Mouse (Mus musculus): Measurements from ENCODE around the gene Ttc21a. TPM values are rescaled to one million over a fixed set of nuclear protein-coding genes. Genes with fewer than 3 reads are reported as not detected.

The Ttc21a gene
- polyA plus RNA-seq, 1 experiment from 2014 or later, result 0.42 TPM

DNA sequence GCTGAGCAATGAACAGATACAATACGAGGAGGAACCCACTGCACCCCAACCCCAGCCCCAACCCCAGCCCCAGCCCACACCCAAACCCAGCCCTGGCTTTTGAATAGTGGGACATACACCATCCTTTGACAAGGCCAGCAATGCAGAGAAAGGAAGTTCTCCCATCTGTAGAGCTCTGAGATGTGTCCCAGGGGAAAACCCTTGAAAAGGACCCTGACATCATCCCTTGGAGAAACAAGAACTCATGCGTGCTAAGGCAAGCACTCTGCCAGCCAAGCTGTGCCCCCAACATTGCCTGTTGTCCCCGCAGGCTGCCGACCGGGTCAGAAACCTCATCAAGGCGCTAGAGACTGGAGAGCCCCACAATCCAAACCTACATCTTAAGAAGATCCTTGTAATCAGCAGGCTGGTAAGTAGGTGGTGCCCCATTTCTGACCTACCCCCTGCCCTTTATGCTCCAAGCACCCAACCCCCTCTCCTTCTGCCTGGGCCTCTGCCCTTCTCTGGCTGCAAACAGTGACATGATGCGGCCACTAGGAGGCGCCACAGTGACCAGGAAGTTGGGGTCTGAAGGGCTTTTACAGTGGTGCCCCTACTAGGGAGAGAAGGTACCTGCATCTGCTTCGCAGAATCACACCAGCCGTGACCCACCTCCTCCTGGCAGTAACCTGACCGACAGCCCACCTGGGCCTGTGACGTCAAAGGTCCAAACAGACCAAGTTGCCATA lies 7.9 kb downstream of the Ttc21a start:
- H3K9me3 ChIP-seq, result no peaks in the 10 kb centered on the region
- no peak overlapping the region for H3K4me3 ChIP-seq
- DNase-seq (ENCODE audit: extremely low spot score, low spot score), result no peak
- H3K4me1 ChIP-seq, result 0 out of 2 replicates have a peak, but pooled peaks cover 4% of the 10 kb centered on the region
- no peaks in the 10 kb centered on the region for H3K27me3 ChIP-seq (ENCODE audit: poor library complexity, severe bottlenecking)
- no peaks in the 10 kb centered on the region for H3K36me3 ChIP-seq (replicated peaks)
- H3K27ac ChIP-seq, result no peak overlapping the region
- WGBS, result 73% methylated on average over 12 of the region's 12 CpGs

DNA sequence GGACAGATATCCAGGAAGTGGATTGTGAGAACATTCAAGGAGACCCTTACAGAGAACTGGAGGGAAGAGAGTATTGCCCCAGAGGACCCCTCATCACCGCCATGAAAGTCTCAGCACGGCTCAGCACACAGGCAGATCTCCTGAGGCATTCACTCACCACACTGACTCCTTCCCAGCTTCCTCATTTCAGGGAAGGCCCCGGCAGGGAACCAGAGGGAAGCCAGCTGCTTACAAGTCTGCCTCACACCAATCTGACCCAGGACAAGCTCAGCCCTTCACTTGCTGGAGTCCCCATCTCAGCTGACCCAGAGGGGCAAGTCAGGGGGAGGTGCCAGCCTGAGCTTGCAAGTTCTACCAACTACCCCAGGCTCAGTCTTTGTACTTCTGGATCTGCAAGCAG lies 11.4 kb downstream of the Ttc21a start:
- H3K36me3 ChIP-seq (replicated peaks), result no peaks in the 10 kb centered on the region
- H3K27me3 ChIP-seq (ENCODE audit: poor library complexity, severe bottlenecking), result no peaks in the 10 kb centered on the region
- no peaks in the 10 kb centered on the region for H3K9me3 ChIP-seq
- no peak overlapping the region for H3K27ac ChIP-seq
- no peaks in the 10 kb centered on the region for H3K4me1 ChIP-seq
- no peak for DNase-seq (ENCODE audit: extremely low spot score, low spot score)
- 74% methylated on average over 3 of the region's 3 CpGs for WGBS
- H3K4me3 ChIP-seq, result no peak overlapping the region

DNA sequence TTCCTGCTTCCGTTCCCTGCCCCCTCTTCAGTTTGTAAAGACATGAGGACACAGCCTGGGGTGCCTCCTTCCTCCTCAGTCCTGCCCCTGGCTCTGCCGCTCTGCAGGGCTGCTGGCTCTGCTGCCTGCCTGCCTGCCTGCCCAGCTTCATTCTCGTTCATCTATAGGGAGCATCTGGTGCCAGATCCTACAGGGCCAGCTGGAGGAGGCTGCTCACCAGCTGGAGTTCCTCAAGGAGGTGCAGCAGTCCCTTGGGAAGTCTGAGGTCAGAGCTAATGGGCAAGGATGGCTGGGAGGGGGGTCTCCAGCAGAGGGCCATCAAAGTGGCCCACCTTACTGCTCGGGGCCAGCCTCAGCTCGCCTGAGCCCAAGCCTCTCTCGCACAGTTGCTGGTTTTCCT lies 13.0 kb downstream of the Ttc21a start:
- no peak overlapping the region for H3K27ac ChIP-seq
- 58% methylated on average over 6 of the region's 6 CpGs for WGBS
- no peaks in the 10 kb centered on the region for H3K36me3 ChIP-seq (replicated peaks)
- DNase-seq (ENCODE audit: extremely low spot score, low spot score), result no peak
- H3K4me3 ChIP-seq, result no peak overlapping the region
- H3K27me3 ChIP-seq (ENCODE audit: poor library complexity, severe bottlenecking), result no peaks in the 10 kb centered on the region
- no peaks in the 10 kb centered on the region for H3K4me1 ChIP-seq
- H3K9me3 ChIP-seq, result no peaks in the 10 kb centered on the region

DNA sequence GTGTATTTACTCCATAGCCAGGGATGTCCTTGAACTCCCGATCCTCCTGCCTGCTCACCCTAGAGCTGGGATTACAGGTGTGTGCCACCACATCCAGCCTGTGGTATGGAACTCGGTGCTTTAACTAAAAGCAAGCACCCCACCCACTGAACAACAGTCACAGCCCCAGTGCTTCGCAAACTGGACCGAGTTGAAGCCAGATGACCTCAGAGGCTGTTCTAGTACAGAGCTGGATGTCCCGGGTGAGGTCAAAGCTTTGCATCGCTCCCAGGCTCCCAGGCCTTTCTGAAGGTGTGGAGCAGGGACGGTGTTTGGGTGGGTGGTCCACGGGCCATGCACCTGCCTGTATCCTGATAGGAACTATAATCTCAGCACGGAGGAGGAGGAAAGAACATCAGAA lies 14.0 kb downstream of the Ttc21a start:
- DNase-seq (ENCODE audit: extremely low spot score, low spot score), result no peak
- H3K36me3 ChIP-seq (replicated peaks), result no peaks in the 10 kb centered on the region
- no peaks in the 10 kb centered on the region for H3K27me3 ChIP-seq (ENCODE audit: poor library complexity, severe bottlenecking)
- no peak overlapping the region for H3K27ac ChIP-seq
- H3K4me3 ChIP-seq, result no peak overlapping the region
- H3K4me1 ChIP-seq, result no peaks in the 10 kb centered on the region
- H3K9me3 ChIP-seq, result no peaks in the 10 kb centered on the region
- WGBS, result 92% methylated on average over 9 of the region's 9 CpGs

DNA sequence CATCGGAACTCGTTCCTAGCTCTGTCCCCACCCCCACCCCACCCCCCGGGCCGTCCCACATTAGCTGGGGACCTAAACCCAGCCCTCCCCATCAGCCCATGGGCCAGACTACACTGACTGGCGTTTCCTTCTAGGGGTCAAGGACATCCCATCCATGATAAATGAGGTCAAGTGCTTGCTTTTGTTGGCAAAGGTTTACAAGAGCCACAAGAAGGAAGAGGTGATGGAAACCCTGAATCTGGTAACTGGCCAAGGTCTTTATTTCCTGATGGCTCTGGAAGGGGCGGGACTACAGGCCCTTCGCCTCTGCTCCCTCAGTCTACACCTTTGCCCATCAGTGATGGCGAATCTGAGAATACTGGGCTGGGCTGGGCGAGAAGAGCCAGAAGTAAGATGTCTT lies 21.4 kb downstream of the Ttc21a start:
- H3K27ac ChIP-seq, result no peak overlapping the region
- no peak for DNase-seq (ENCODE audit: extremely low spot score, low spot score)
- H3K9me3 ChIP-seq, result no peaks in the 10 kb centered on the region
- WGBS, result 85% methylated on average over 9 of the region's 9 CpGs
- H3K27me3 ChIP-seq (ENCODE audit: poor library complexity, severe bottlenecking), result peaks cover 14% of the 10 kb centered on the region
- H3K4me1 ChIP-seq, result peaks cover 14% of the 10 kb centered on the region
- no peaks in the 10 kb centered on the region for H3K36me3 ChIP-seq (replicated peaks)
- H3K4me3 ChIP-seq, result no peak overlapping the region

DNA sequence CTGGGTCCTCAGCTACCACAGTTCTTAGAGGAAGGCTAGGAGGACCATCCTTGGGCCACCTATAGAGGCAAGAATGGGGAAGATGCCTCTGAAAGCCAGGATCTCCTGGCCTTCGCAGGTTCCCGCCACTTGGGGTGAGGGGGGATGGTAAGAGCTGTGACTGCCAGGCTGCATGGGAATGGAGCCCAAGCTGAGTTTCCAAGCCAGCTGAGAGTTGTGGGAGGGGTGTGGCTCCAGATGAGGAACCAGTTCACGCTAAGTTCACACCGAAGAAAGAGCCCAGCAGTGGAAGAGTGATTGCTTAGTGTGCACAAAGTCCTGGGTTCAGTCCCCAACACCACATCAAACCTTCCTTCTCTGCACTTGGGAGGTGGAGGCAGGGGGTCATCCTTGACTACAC lies 24.8 kb downstream of the Ttc21a start:
- Histone ChIP-seq H3K36me3 (replicated peaks) (no peaks in the 10 kb centered on the region), H3K27me3 (ENCODE audit: poor library complexity, severe bottlenecking) (peaks cover 19% of the 10 kb centered on the region), H3K4me1 (peaks cover 14% of the 10 kb centered on the region), H3K9me3 (no peaks in the 10 kb centered on the region), H3K4me3 (no peak overlapping the region), H3K27ac (no peak overlapping the region)
- 76% methylated on average over 4 of the region's 4 CpGs for WGBS
- no peak for DNase-seq (ENCODE audit: extremely low spot score, low spot score)

DNA sequence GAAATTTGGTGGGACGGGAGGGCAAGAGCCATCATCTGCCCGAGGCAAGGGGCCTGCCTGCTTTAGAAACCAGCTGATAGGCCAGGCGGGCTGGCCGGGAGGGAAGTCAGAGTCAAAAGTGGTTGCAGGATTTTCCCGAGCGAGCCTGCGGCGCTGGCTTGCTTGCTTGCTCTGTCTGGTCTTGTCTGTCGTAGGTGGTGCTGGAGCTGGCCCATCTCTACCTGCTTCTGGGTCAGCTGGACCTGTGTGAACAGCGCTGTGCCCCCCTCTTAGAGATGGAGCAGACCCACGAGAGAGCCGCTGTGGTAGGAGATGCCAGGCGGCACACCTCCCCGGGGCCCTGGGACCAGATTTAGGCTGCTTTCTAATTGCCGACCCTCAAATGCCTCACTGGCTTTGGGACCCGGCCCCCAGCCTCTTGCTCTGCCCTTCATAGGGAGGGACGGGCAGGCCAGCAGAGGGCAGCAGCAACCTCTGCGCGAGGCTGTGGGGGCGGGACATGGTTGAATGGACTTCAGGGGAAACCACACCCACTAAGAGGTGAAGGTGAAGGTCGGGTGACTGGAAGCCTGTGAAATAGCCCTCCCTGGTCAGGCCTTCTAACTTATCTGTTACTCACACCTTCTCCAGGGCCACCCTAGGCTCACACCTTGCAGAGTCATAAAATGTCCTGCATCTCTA lies 25.7 kb downstream of the Ttc21a start:
- Histone ChIP-seq H3K27ac (peak overlapping the region; percentile 57), H3K4me3 (peak overlapping the region; percentile 35), H3K9me3 (no peaks in the 10 kb centered on the region), H3K36me3 (replicated peaks) (no peaks in the 10 kb centered on the region), H3K4me1 (peaks cover 14% of the 10 kb centered on the region), H3K27me3 (ENCODE audit: poor library complexity, severe bottlenecking) (peaks cover 19% of the 10 kb centered on the region)
- WGBS, result 9% methylated on average over 21 of the region's 21 CpGs
- peak; percentile 79 for DNase-seq (ENCODE audit: extremely low spot score, low spot score)

DNA sequence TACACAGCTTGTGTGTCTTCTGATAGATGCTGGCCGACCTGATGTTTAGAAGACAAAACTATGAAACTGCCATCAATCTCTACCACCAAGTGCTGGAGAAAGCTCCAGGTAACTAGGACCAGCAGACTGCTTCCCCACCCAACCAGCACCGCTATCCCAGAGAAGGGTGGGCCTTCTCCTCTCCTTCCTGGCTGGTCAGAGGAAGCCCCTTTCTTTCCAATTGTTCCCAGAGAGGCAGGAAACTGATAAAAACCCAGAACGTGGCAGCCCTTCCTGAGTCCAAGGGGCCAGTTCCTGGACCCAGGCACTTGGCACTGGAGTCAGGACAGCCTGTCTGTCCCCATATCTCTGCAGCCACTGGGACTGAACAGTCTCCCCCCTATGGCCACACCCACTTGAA lies 26.8 kb downstream of the Ttc21a start:
- H3K27ac ChIP-seq, result no peak overlapping the region
- peaks cover 14% of the 10 kb centered on the region for H3K4me1 ChIP-seq
- peaks cover 19% of the 10 kb centered on the region for H3K27me3 ChIP-seq (ENCODE audit: poor library complexity, severe bottlenecking)
- no peak for DNase-seq (ENCODE audit: extremely low spot score, low spot score)
- no peaks in the 10 kb centered on the region for H3K9me3 ChIP-seq
- no peak overlapping the region for H3K4me3 ChIP-seq
- no peaks in the 10 kb centered on the region for H3K36me3 ChIP-seq (replicated peaks)
- 83% methylated on average over 3 of the region's 3 CpGs for WGBS

DNA sequence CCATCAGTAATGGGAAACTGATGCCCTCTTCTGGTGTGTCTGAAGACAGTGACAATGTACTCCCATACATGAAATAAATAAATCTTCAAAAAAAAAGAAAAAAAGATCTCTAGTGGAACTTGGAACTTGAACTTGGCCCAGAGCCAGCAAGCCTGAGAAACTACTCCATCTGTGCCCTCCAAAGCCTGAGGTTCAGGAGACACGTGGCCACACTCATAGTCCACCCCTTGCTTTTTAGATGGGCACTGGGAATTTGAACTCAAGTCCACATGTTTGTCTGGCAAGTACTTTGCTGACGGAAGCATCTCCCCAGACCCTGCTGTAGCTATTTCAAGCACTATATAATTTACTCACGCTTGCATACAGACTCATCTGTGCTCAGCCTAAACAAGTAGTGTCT lies 27.8 kb downstream of the Ttc21a start:
- Histone ChIP-seq H3K36me3 (replicated peaks) (no peaks in the 10 kb centered on the region), H3K4me1 (peaks cover 20% of the 10 kb centered on the region), H3K27me3 (ENCODE audit: poor library complexity, severe bottlenecking) (peaks cover 19% of the 10 kb centered on the region), H3K4me3 (no peak overlapping the region), H3K27ac (no peak overlapping the region), H3K9me3 (no peaks in the 10 kb centered on the region)
- WGBS, result 76% methylated on average over 3 of the region's 3 CpGs
- no peak for DNase-seq (ENCODE audit: extremely low spot score, low spot score)

DNA sequence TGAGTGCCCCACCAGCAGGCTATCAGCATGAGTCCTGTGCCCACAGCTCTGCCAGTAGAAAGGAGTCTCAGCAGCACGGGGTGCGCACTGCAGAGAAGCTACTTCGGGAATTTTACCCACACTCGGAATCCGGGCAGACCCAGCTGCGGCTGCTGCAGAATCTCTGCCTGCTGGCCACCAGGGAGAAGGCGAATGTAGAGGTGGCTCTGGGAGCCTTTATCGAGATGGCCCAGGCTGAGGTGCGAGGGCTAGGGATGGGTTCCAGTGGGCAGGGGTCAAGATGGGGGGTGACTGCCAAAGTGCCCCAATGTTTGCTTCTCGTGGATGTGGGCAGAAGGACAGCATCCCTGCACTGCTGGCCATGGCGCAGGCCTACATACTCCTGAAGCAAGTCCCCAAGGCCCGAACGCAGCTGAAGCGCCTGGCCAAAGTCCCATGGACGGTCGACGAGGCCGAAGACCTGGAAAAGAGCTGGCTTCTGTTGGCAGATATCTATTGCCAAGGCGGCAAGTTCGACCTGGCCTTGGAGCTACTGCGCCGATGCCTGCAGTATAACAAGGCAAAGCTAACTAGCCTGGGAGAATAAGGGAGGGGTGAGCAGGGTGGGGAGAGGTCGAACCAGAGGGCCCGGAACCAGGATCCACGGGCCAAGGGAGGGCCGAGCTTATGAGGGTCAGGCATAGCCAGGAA lies 29.0 kb downstream of the Ttc21a start:
- no peak for DNase-seq (ENCODE audit: extremely low spot score, low spot score)
- Histone ChIP-seq H3K4me1 (peaks cover 31% of the 10 kb centered on the region), H3K27ac (no peak overlapping the region), H3K9me3 (no peaks in the 10 kb centered on the region), H3K4me3 (no peak overlapping the region), H3K36me3 (replicated peaks) (0 out of 2 replicates have a peak, but pooled peaks cover 5% of the 10 kb centered on the region), H3K27me3 (ENCODE audit: poor library complexity, severe bottlenecking) (peaks cover 19% of the 10 kb centered on the region)
- WGBS, result 86% methylated on average over 26 of the region's 26 CpGs

DNA sequence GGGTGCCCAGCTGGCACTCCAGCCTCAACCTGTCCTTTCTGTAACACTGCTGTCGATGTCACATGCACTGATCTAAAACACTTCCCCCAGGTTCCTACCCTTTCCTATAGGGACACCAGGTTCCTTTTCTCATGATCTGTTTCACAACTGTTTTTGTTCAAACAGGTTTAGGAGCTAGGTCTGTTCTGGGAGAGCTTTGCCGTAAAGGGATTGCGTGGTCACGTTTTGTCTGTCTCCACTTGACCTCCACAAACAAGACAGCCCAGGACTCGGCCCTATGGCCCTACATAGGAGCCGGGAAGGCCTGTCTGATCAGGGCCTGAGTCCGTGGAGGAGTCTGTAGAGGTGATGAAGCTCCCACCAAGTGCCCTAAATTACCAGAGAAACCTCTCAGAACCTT lies 32.4 kb downstream of the Ttc21a start:
- H3K36me3 ChIP-seq (replicated peaks), result peaks cover 38% of the 10 kb centered on the region
- 87% methylated on average over 7 of the region's 7 CpGs for WGBS
- no peak overlapping the region for H3K27ac ChIP-seq
- no peak for DNase-seq (ENCODE audit: extremely low spot score, low spot score)
- 0 out of 2 replicates have a peak, but pooled peaks cover 3% of the 10 kb centered on the region for H3K9me3 ChIP-seq
- peaks cover 18% of the 10 kb centered on the region for H3K4me1 ChIP-seq
- H3K4me3 ChIP-seq, result no peak overlapping the region
- no peaks in the 10 kb centered on the region for H3K27me3 ChIP-seq (ENCODE audit: poor library complexity, severe bottlenecking)

DNA sequence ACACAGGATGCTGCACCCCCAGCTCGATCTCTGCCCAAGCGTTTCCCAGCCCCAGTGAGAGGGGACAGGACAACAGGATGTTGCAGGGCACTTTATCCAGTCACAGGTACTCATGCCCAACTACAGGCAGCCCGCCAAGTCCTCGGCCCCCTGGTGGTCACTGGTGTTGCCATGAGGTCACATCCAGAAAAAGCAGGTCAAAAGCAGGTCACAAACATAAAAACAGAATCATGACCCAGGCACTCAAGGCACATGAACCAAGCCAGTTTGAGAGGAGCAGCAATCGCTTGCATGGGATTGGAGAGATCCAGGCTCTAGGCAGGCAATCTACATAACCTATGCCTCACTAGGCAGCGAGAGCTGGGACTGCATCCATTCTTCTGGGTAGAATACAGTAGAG lies 32.8 kb downstream of the Ttc21a start:
- Histone ChIP-seq H3K4me3 (no peak overlapping the region), H3K27me3 (ENCODE audit: poor library complexity, severe bottlenecking) (no peaks in the 10 kb centered on the region), H3K9me3 (0 out of 2 replicates have a peak, but pooled peaks cover 3% of the 10 kb centered on the region), H3K4me1 (peaks cover 18% of the 10 kb centered on the region), H3K36me3 (replicated peaks) (peaks cover 42% of the 10 kb centered on the region), H3K27ac (peak overlapping the region; percentile 44; the same call in 1 of the 2 replicates)
- 46% methylated on average over 6 of the region's 6 CpGs for WGBS
- peak; percentile 32 for DNase-seq (ENCODE audit: extremely low spot score, low spot score)
